Mouse (Mus musculus): Measurements from ENCODE around the gene Jak1.

Jak1 gene

DNA sequence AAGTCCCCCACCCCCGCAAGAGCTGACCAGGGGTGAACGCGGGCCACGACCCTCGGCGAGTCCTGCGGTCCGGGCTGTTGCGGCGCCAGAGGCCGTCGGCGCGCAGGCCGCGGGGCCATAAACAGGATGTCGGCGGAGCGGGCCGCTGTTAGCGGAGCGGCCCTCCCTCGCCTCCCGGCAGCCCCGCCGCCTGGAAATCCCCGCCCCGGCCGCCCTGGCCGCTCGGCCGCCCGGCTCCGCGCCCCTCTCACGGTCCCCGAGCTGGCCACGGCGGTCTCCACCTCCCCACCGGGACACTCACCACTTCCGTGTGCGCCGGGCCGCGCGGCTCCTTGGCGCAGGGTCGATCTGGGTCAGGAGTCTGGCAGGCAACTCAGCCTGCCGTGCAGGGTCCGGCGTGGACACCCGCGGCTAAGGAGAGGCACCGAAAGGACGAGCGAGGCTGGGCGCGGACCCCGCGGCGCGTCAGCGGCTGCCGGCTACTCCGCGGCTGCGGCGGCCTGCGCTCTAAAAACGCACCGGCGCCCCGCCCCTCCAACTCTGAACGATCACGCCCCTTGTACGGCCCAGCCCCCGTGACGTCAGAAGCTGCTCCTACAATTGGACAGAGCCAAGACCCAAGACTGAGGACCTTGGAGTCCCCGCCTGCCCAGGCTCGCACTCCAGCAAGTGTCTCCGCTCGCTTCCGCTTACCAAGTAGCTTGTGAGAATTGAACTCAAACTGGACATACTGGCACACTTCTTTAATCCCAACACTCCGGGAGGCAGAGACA, at the start of gene Jak1:
Jak1 (minus strand) TSS at position 542 of the 773 bp plus-strand sequence.
- peak; percentile 93 for DNase-seq

GRCm38 (mm10) chr4:101312055-101312454, 47.0 kb upstream of the Jak1 start:
- DNase-seq, result no peak

DNA sequence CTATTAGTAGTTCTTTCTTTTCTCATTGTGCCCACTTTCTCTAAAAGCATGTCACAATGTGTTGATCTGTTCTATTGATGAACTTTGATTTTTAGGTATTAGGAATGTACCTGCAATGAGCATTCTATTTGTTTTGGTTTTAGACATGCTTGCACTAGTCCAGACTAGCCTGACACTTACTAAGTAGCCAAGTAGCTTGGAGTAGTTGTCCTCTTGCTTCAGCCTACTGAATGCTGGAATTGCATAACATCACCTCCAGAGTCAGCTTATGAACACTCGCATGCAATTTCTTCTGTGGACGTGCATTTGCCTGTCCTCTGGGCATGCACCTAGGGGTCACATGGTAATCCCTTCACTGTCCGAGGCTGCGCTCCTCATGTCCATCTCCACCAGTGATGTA, 43.1 kb upstream of the Jak1 start:
- DNase-seq, result no peak

GRCm38 (mm10) chr4:101307286-101307685, 42.2 kb upstream of the Jak1 start:
- DNase-seq, result no peak

DNA sequence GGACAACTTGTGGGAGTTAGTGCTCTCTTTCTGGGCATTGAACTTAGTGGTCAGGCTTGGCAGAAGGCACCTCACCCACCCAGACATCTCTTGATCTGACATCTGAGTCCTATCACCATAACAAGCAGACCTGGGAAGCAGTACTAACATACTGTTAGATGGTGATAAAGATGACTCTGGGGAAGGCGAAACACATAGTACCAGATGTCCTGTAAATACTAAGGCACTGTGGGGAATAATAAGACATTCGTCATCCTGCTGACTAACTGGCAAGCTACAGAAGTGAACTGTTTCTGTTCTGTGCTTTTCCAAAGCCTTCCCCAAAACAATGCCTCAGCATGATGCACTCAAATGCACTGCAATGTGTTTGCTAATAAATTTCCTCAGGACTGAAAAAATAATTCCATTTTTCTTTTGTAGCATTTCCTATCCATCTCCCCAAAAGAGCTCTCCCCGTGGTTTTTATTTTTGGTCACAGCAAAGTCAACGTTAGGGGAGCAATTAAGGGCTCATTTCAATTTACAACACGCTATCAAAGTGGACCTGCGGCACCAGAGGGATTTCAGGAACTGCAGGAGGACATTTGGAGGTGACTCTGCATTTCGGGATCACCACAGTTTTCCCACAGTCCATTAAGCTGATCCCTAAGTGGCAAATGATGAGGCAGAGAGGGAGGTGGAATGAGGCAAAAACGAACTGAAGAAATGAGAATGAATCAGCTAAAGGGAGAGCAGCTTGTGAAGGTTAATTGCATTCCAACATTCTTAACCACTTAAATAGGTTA, 41.2 kb upstream of the Jak1 start:
- DNase-seq, result no peak

GRCm38 (mm10) chr4:101305126-101305525, 40.0 kb upstream of the Jak1 start:
- no peak for DNase-seq

GRCm38 (mm10) chr4:101304114-101304513, 39.0 kb upstream of the Jak1 start:
- DNase-seq, result no peak

DNA sequence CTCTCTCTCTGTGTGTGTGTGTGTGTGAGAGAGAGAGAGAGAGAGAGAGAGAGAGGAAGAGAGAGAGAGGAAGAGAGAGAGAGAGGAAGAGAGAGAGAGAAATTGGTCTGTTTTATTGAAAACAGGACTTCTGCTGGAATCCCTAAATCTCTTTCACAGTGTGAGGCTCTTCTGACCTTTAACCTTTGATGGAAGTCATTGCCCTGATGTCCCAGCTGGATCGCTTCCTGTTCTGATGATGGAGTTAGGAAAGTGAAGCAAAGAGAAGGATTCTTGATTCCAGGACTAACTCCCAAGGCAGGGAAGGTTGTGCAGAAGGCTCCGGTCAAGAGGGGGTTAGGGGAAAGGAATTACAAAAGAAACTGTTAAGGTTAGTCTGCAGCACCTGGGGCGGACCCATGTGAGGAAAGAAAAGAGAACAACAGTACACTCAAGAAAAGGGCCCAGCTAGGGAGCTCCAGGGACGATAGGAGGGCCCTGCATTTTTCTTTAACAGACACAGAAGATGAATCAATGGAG, 35.4 kb upstream of the Jak1 start:
- DNase-seq, result no peak

DNA sequence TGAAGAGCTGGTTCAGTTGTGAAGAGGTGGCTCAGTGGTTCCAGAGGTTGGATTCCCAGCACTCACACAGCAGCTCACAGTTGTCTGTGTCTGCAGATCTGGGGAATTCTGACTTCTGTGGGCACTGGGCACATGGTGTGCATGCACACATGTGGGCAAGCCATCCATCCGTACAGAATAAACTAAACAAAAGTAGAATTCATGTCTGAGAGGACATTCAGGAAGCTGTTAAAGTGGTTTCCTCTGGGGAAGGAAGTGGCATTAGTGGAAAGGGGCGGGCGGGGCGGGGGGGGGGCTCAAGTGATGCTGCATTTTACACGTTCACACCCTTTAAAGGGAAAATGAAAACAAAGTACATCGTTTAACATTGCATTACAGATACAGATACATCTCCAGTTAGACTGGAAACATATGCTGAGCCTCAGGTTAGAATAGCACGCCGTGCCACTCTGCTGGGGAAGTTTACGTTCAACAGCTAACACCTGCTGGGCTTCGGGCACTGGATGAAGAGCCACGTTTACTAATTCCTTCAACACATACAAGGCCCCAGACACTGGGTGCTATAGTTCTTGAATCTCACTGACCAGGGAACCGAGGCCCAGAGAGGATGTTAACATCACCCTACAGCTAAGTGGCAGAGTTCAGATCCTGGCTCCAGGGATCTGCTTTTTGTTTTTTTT, 33.4 kb upstream of the Jak1 start:
- DNase-seq, result no peak

DNA sequence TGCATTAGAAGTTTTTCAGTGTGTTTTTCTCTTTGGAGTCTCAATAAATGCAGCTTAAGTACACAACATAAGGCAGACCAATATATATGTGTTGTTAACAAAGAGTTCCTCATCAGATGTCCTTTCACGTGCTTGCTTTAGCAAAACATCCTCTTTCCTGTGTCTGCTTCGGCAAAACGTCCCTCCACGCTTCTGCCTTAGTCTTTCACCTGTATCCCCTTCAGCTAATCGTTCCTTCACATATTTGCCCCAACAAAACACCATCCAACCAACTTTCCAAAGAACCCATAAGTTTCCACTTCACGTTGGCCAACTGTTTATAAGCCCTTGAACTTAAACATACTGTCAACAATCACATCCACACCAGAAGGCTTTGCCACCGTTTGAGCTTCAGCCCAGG, 31.8 kb upstream of the Jak1 start:
- DNase-seq, result no peak

- DNase-seq, result no peak
Measured at GRCm38 (mm10) chr4:101295788-101296187, 30.7 kb upstream of the Jak1 start.

DNA sequence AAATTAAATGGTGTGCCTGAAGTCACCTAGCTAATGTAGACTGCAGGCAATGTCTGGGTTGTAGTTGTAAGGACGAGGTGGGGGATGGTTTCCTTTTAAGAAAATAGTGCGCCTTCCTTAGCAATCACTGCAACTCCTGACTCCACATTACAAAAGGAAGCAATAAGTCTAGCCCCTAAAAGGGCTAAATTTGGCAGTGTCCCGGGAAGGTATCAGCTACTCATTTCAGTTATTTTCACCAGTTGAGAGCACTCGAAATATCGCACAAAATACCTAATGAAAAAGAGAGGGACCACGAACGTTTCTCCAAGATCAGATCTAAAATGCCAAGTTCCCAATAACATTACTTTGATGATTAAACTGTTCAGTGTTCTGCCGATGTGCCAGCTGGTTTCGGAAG, 28.6 kb upstream of the Jak1 start:
- no peak for DNase-seq

DNA sequence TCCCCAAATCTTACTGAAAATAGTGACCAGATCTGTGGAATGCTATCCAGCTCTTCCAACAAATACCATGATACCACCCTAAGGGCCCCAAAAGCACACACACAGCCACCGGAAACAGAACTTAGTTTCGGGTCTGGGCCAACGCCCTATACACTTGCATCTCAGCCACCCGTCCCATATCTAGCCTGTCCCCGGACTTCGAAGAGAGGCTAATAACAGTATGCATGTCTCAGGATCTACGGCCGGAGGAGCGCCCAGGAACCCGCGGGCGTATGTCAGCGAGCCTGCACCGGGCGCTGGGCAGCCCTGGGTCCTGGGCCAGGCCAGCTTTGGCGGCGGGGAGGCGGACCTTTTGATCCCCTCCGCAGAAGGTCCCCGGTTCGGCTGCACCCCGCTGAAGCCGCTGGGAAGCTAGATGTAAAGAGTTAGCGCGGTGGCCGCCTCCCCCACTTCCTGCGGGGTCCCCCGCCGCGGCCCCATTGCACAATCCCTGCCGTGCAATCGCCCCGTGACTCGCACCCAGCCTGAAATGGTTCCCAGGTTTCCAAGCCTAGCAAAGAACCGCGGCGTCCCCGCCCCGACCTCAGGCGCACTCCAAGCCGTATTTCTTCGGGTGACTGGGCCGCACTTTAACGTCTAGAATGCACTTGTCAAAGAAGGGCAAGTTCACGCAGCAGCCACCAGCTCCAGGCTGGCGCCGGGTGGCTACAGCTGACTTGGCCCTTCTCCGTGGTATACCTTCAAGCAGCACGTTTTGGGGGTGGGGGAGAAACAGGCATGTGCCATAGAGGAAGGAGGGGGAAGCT, 27.9 kb upstream of the Jak1 start:
- peak; percentile 16 for DNase-seq

DNA sequence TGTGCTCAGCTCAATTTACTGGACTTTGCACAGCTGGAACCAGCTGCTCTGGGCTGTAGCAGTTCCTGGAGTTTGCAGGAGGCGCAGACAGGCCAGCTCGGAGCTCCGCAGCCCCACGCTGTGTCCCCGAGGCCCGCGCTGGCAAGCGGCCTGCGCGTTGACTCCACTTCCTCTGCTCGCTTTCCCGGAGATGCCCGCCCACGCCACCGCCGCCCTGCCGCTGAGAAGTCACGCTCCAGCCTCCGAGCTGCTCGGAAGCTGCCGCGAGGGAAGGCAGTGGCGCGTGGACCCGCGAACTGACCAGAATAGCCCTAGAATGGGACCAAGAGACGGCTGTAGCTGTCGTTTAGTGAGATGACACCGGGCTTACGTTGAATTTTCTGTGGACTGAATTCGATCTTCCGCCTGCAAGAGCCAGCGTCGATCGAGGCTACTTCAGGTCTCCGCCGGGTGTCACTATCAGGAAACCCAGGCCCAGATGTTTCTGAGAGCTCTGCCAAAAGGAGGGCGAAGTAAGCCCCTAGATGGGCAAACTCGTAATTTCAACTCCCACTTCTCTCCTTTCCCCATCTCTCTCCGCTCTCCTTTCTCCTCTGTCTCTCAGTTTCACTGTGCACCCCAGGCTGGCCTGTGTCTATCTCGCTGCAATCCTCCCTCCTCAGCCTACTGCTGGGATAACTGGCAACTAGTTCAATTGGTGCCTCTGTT, 27.1 kb upstream of the Jak1 start:
- peak; percentile 86 for DNase-seq

DNA sequence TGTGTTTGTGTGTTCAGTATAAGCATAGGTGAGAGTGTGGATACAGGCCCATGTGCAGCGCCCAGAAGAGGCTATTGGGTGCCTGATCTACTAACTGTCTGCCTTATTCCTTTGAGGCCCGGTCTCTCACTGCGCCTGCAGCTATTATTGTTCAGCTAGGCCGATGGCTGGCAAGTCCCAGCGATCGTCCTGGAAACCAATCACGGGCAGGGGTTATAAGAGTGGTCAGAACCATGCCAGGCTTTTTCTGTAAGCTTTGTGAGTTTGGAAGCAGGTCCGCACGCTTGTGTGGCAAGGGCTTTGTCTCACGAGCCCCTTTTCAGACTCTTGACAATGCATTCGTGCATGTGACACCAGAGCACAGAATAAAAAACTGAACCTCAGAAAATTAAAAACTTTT, 23.2 kb upstream of the Jak1 start:
- DNase-seq, result no peak

- no peak for DNase-seq
Measured at GRCm38 (mm10) chr4:101286562-101286961, 21.5 kb upstream of the Jak1 start.

DNA sequence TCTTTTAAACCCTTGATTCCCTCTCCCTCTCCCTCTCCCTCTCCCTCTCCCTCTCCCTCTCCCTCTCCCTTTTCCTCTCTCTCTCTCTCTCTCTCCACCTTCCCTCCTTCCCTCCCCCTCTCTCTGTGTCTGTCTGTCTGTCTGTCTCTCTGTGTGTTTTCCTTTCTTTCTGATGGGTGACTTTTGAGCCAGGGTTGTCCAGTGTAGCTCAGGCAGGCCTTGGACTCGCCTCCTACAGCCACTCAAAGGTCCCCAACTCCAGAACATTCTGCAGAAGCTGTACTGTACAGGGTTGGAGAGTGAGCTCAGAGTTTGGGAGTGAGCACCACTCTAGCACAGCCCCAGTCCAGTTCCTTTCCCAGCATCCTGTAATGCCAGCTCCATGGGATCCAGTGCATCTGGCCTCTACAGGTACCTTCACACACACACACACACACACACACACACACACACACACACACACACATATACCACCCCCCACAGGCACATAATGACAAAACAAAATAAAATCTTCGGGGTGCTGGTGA, 20.9 kb upstream of the Jak1 start:
- DNase-seq, result no peak

GRCm38 (mm10) chr4:101283938-101284337, 18.9 kb upstream of the Jak1 start:
- no peak for DNase-seq

GRCm38 (mm10) chr4:101282237-101282636, 17.2 kb upstream of the Jak1 start:
- no peak for DNase-seq

DNA sequence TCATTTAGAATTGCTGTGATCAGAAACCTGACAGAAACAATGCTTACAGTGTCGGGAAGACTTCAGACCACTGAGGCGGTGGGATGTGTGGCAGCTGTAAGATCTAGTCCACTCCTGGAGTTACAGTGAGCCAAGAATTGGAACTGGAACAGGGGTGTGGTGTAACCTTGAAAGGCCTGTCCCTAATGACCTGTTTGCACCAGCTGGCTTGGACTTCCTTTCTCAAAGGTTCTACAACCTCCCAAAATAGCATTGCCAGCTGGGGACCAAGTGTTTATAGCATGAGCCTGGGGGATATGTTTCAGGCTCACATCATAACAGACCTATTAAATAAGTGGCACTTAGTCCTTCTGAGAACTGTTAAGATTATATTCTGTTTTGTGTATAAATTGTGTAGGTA, 15.0 kb upstream of the Jak1 start:
- no peak for DNase-seq

DNA sequence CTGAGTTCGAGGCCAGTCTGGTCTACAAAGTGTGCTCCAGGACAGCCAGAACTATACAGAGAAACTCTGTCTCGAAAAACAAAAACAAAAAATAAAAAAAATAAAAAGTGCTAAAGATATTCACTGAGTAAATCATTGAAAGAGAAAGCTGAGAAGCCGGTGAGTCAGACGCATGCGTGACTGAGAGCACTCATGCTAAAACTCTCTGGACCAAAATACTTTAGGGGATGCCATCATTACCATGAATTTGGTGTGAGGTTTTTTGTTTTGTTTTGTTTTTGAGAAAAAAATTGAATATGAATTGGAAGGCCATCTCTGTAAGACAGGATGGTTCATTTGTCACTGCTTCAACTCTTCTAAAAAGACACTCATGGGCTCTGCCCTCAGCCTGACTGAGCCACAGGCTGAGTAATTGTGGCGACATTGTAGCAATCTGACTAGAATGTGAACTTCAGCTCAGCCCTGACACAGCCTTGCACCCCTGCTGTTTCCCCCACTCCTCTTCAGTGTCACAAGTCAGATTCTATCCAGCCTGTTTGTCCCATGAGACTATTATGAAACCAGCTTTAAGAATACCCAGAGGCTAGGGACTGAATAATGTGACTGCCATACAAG, 11.5 kb upstream of the Jak1 start:
- DNase-seq, result no peak
